ENCODE assay signal across 17 mouse cellular contexts in genomic region chr14:21745149-21745548, GRCm38 (mm10). TPM values are rescaled to one million over a fixed set of nuclear protein-coding genes. Genes with fewer than 3 reads are reported as not detected.
DNase-seq lines count a peak whose midpoint lies in the region; ATAC-seq and TF ChIP-seq lines count a peak whose summit lies in the region.
"Had no signal": no experiment of that assay in that cellular context is flagged by ENCODE, and none has a peak within 500 bp of the region (broad histone marks: within the 10 kb centered on the region; RNA-seq: fewer than 3 reads in every experiment).

No protein-coding gene starts in this region.

- no peak for TF ChIP-seq EP300 in lung, postnatal 0 days (IDR thresholded peaks at IDR 0.05)

- no peak for ATAC-seq in forebrain, postnatal 0 days
- no peak; the same call in 1 of the 2 replicates for ATAC-seq in lung, postnatal 0 days
- peak; percentile 84 for ATAC-seq in megakaryocyte, adult 5-6 weeks (ENCODE audit: poor library complexity, severe bottlenecking)
- no peak for ATAC-seq in inflammation-experienced regulatory T-cells, adult 6 months
- ATAC-seq: forebrain, embryonic 14.5 days; intestine, embryonic 15.5 days had no signal

- 80% methylated on average over 5 of the region's 5 CpGs for WGBS in forebrain, embryonic 10.5 days
- 79% methylated on average over 5 of the region's 5 CpGs for WGBS in forebrain, postnatal 0 days
- 55% methylated on average over 5 of the region's 5 CpGs for WGBS in lung, postnatal 0 days

- peaks cover 6% of the 10 kb centered on the region; the same call in 1 of the 2 replicates for H3K27me3 ChIP-seq in forebrain, embryonic 10.5 days (ENCODE audit: poor library complexity, severe bottlenecking)
- H3K27me3 ChIP-seq in forebrain, postnatal 0 days (ENCODE audit: insufficient read depth, low read length), result no peaks in the 10 kb centered on the region
- 0 out of 2 replicates have a peak, but pooled peaks cover 3% of the 10 kb centered on the region for H3K27me3 ChIP-seq in lung, postnatal 0 days (replicated peaks; ENCODE audit: insufficient read depth, low read length)
- H3K27me3 ChIP-seq: heart, embryonic 15.5 days; intestine, embryonic 15.5 days had no signal

- H3K9me3 ChIP-seq in forebrain, embryonic 10.5 days, result no peaks in the 10 kb centered on the region
- no peaks in the 10 kb centered on the region for H3K9me3 ChIP-seq in forebrain, postnatal 0 days (ENCODE audit: low read length)
- H3K9me3 ChIP-seq in lung, postnatal 0 days (ENCODE audit: low read length), result no peaks in the 10 kb centered on the region
- H3K9me3 ChIP-seq: heart, embryonic 15.5 days; intestine, embryonic 15.5 days; kidney, embryonic 15.5 days; midbrain, embryonic 12.5 days had no signal

- DNase-seq in forebrain, embryonic 10.5 days (ENCODE audit: extremely low spot score, low spot score), result no peak
- DNase-seq in forebrain, postnatal 0 days, result no peak
- DNase-seq in lung, postnatal 0 days (ENCODE audit: low spot score), result peak; percentile 23
- DNase-seq in lung, postnatal 10 days, result no peak
- no peak for DNase-seq in adrenal gland, adult 2 months
- DNase-seq in spleen, postnatal 4 days (ENCODE audit: low spot score in 2 of 2), result no peak
- DNase-seq: cerebellum, adult 8-10 months; gastrocnemius, postnatal 25 days; lung, embryonic 14.5 days had no signal

- H3K4me1 ChIP-seq in forebrain, embryonic 10.5 days, result peaks cover 11% of the 10 kb centered on the region
- no peaks in the 10 kb centered on the region for H3K4me1 ChIP-seq in forebrain, postnatal 0 days (ENCODE audit: insufficient read depth)
- H3K4me1 ChIP-seq in lung, postnatal 0 days (ENCODE audit: insufficient read depth, low read depth, low read length), result no peaks in the 10 kb centered on the region; the same call in 1 of the 2 replicates
- H3K4me1 ChIP-seq: intestine, embryonic 15.5 days; midbrain, embryonic 12.5 days had no signal

- TF ChIP-seq CTCF in forebrain, postnatal 0 days (IDR thresholded peaks at IDR 0.05; ENCODE audit: low read depth), result no peak
- no peak for TF ChIP-seq CTCF in lung, postnatal 0 days (IDR thresholded peaks at IDR 0.05)

- no peak overlapping the region for H3K9ac ChIP-seq in forebrain, postnatal 0 days
- no peak overlapping the region for H3K9ac ChIP-seq in lung, postnatal 0 days (replicated peaks; ENCODE audit: low read depth)
- H3K9ac ChIP-seq: heart, embryonic 15.5 days; intestine, embryonic 15.5 days; kidney, embryonic 15.5 days; lung, embryonic 14.5 days; midbrain, embryonic 12.5 days had no signal

- H3K27ac ChIP-seq in forebrain, embryonic 10.5 days, result 0 out of 2 replicates have a peak overlapping the region, but pooled peaks have one; percentile 15
- no peak overlapping the region for H3K27ac ChIP-seq in forebrain, postnatal 0 days (ENCODE audit: low read depth, low read length)
- no peak overlapping the region for H3K27ac ChIP-seq in lung, postnatal 0 days (ENCODE audit: low read length)
- H3K27ac ChIP-seq: heart, embryonic 15.5 days; intestine, embryonic 15.5 days; kidney, embryonic 15.5 days; midbrain, embryonic 12.5 days had no signal

- no peak overlapping the region for H3K4me3 ChIP-seq in forebrain, embryonic 10.5 days
- H3K4me3 ChIP-seq in forebrain, postnatal 0 days (ENCODE audit: low read depth, low read length), result no peak overlapping the region
- H3K4me3 ChIP-seq in lung, postnatal 0 days (ENCODE audit: low read depth, low read length), result no peak overlapping the region
- H3K4me3 ChIP-seq: heart, embryonic 15.5 days; intestine, embryonic 15.5 days; kidney, embryonic 15.5 days; midbrain, embryonic 12.5 days had no signal

- H3K36me3 ChIP-seq in forebrain, embryonic 10.5 days (replicated peaks), result no peaks in the 10 kb centered on the region
- H3K36me3 ChIP-seq in forebrain, postnatal 0 days (ENCODE audit: insufficient read depth), result no peaks in the 10 kb centered on the region
- H3K36me3 ChIP-seq in lung, postnatal 0 days (ENCODE audit: insufficient read depth, low read length), result no peaks in the 10 kb centered on the region
- H3K36me3 ChIP-seq: heart, embryonic 15.5 days; intestine, embryonic 15.5 days; kidney, embryonic 15.5 days; midbrain, embryonic 12.5 days had no signal

- no peak overlapping the region for H3K4me2 ChIP-seq in forebrain, postnatal 0 days (ENCODE audit: low read depth)
- no peak overlapping the region for H3K4me2 ChIP-seq in lung, postnatal 0 days (replicated peaks; ENCODE audit: low read depth, low read length)
- H3K4me2 ChIP-seq: heart, embryonic 15.5 days; intestine, embryonic 15.5 days; kidney, embryonic 15.5 days; lung, embryonic 14.5 days; midbrain, embryonic 12.5 days had no signal

RNA-seq across cellular contexts. Expression of gene Samd8, which starts 5.2 kb away (rescaled TPM):
- polyA plus RNA-seq in forebrain, embryonic 10.5 days (2016; fragmentation: Nextera tagmentation; extraction: Ambion mirVana), result 9.4 and 11.4 TPM in 2 replicates
- total RNA-seq in forebrain, postnatal 0 days (2014; rRNA removed), result 62.4 and 67.6 TPM in 2 replicates
- 18.2 and 28.4 TPM in 2 replicates for polyA plus RNA-seq in forebrain, postnatal 0 days (2015; fragmentation: Nextera tagmentation; extraction: Ambion mirVana)
- polyA plus RNA-seq in lung, postnatal 0 days (2015; fragmentation: Nextera tagmentation; extraction: Ambion mirVana), result 7.1 and 8.1 TPM in 2 replicates
- 10.2 and 13.1 TPM in 2 replicates for total RNA-seq in megakaryocyte, adult 5-6 weeks (2015)
- total RNA-seq in megakaryocyte, adult 5-6 weeks (2017), result 12.9 and 16.7 TPM in 2 replicates
- total RNA-seq in adrenal gland, adult 2 months (2021), result 10 to 100 TPM; 46.5 to 47.5 TPM
- 18.8 and 22.2 TPM in 2 replicates for polyA plus RNA-seq in adrenal gland, adult 2 months (2012; rRNA removed)
- polyA plus RNA-seq in inflammation-experienced regulatory T-cells, adult 6 months (2017; shearing (Covaris generic)), result 1 to 10 TPM; 2.6 to 4.4 (median 3.7) TPM

RNA-seq across cellular contexts. Expression of gene Dusp13, which starts 5.8 kb away (rescaled TPM):
- polyA plus RNA-seq in forebrain, embryonic 10.5 days (2016; fragmentation: Nextera tagmentation; extraction: Ambion mirVana), result not detected in 2 replicates
- total RNA-seq in forebrain, postnatal 0 days (2014; rRNA removed), result 0.57 TPM in 1 of 2 replicates, not detected in the other
- 0.23 TPM in 1 of 2 replicates, not detected in the other for polyA plus RNA-seq in forebrain, postnatal 0 days (2015; fragmentation: Nextera tagmentation; extraction: Ambion mirVana)
- polyA plus RNA-seq in lung, postnatal 0 days (2015; fragmentation: Nextera tagmentation; extraction: Ambion mirVana), result 0.20 and 0.29 TPM in 2 replicates
- not detected in 2 replicates for total RNA-seq in megakaryocyte, adult 5-6 weeks (2015)
- total RNA-seq in megakaryocyte, adult 5-6 weeks (2017), result not detected in 2 replicates
- not detected for total RNA-seq in adrenal gland, adult 2 months (2021)
- polyA plus RNA-seq in adrenal gland, adult 2 months (2012; rRNA removed), result 0.77 and 1.1 TPM in 2 replicates
- polyA plus RNA-seq in inflammation-experienced regulatory T-cells, adult 6 months (2017; shearing (Covaris generic)), result not detected
- polyA plus RNA-seq: forebrain, embryonic 14.5 days; heart, embryonic 15.5 days; hindbrain, embryonic 11.5 days; intestine, embryonic 15.5 days; lung, embryonic 14.5 days; midbrain, embryonic 12.5 days had no signal

RNA-seq across cellular contexts. Expression of gene Dupd1, which starts 30.8 kb away (rescaled TPM):
- not detected in 2 replicates for polyA plus RNA-seq in forebrain, embryonic 10.5 days (2016; fragmentation: Nextera tagmentation; extraction: Ambion mirVana)
- 0.24 TPM in 1 of 2 replicates, not detected in the other for total RNA-seq in forebrain, postnatal 0 days (2014; rRNA removed)
- 0.33 and 0.35 TPM in 2 replicates for polyA plus RNA-seq in forebrain, postnatal 0 days (2015; fragmentation: Nextera tagmentation; extraction: Ambion mirVana)
- polyA plus RNA-seq in lung, postnatal 0 days (2015; fragmentation: Nextera tagmentation; extraction: Ambion mirVana), result 0.16 and 0.24 TPM in 2 replicates
- not detected in 2 replicates for total RNA-seq in megakaryocyte, adult 5-6 weeks (2015)
- not detected in 2 replicates for total RNA-seq in megakaryocyte, adult 5-6 weeks (2017)
- under 1 TPM; 0.58 to 0.62 TPM for total RNA-seq in adrenal gland, adult 2 months (2021)
- 0.40 and 0.49 TPM in 2 replicates for polyA plus RNA-seq in adrenal gland, adult 2 months (2012; rRNA removed)
- not detected for polyA plus RNA-seq in inflammation-experienced regulatory T-cells, adult 6 months (2017; shearing (Covaris generic))
- polyA plus RNA-seq: forebrain, embryonic 14.5 days; hindbrain, embryonic 11.5 days; intestine, embryonic 15.5 days; kidney, embryonic 15.5 days; lung, embryonic 14.5 days; midbrain, embryonic 12.5 days had no signal
